Mouse (Mus musculus) hindbrain, embryonic 14.5 days (tissue): ENCODE measurements around the gene Phxr2. TPM values are rescaled to one million over a fixed set of nuclear protein-coding genes. Genes with fewer than 3 reads are reported as not detected.

Experiments
- polyA plus RNA-seq: library from polyadenylated mRNA; unstranded; fragments of >200 nt; fragmentation: Nextera tagmentation; extraction: Ambion mirVana; gene quantifications from 2 replicates; pipeline ENCODE4 v1.2.1, GENCODE M21; 2014

The Phxr2 gene
- polyA plus RNA-seq, 1 experiment from 2014 or later: not detected

Other genes with a start within 250 kb of the Phxr2 start
- 296 and 305 TPM in 2 replicates for gene Atp2b1, start 211.9 kb downstream of the Phxr2 start, polyA plus RNA-seq
- 12.5 and 17.3 TPM in 2 replicates for gene Poc1b, start 19.3 kb downstream of the Phxr2 start, polyA plus RNA-seq
- gene Galnt4, start 18.2 kb downstream of the Phxr2 start, polyA plus RNA-seq: 4.5 and 4.7 TPM in 2 replicates
- gene Dusp6, start 136.9 kb upstream of the Phxr2 start, polyA plus RNA-seq: 28.4 and 33.0 TPM in 2 replicates